Comparison of ENCODE assay signal across 19 mouse cellular contexts in genomic region chr14:57787406-57787805, GRCm38 (mm10). TPM values are rescaled to one million over a fixed set of nuclear protein-coding genes. Genes with fewer than 3 reads are reported as not detected.
"Had no signal": no experiment of that assay in that cellular context is flagged by ENCODE, and none has a peak within 500 bp of the region (broad histone marks: within the 10 kb centered on the region; RNA-seq: fewer than 3 reads in every experiment).

No protein-coding gene starts in this region.

- H3K27ac ChIP-seq: kidney, postnatal 0 days; limb, embryonic 12.5 days; liver, embryonic 13.5 days; macrophage; midbrain, embryonic 13.5 days; neural tube, embryonic 15.5 days had no signal

- H3K9ac ChIP-seq: limb, embryonic 12.5 days; liver, embryonic 13.5 days; liver, postnatal 0 days; midbrain, embryonic 13.5 days; neural tube, embryonic 15.5 days had no signal

- ATAC-seq: intestine, postnatal 0 days; liver, postnatal 0 days; lung, postnatal 0 days; midbrain, embryonic 13.5 days had no signal

- DNase-seq: kidney, adult 8-10 months; liver; liver, embryonic 13.5 days; liver, postnatal 0 days; right cerebral cortex, adult 18-20 months; right cerebral cortex, postnatal 25 days; thymus, postnatal 4 days had no signal

- H3K36me3 ChIP-seq: limb, embryonic 12.5 days; liver, embryonic 13.5 days; midbrain, embryonic 13.5 days; neural tube, embryonic 15.5 days had no signal

- H3K4me3 ChIP-seq: limb, embryonic 12.5 days; liver, embryonic 13.5 days; megakaryocyte, embryonic 14.5 days; midbrain, embryonic 13.5 days; myocyte; neural tube, embryonic 15.5 days had no signal

- H3K27me3 ChIP-seq: limb, embryonic 12.5 days; liver, embryonic 13.5 days; megakaryocyte, embryonic 14.5 days; midbrain, embryonic 13.5 days; neural tube, embryonic 15.5 days had no signal

- H3K4me2 ChIP-seq: limb, embryonic 12.5 days; liver, embryonic 13.5 days; midbrain, embryonic 13.5 days; neural tube, embryonic 15.5 days had no signal

- H3K9me3 ChIP-seq: limb, embryonic 12.5 days; liver, embryonic 13.5 days; megakaryocyte, embryonic 14.5 days; midbrain, embryonic 13.5 days; neural tube, embryonic 15.5 days had no signal

- H3K4me1 ChIP-seq: limb, embryonic 12.5 days; liver, embryonic 13.5 days; megakaryocyte, embryonic 14.5 days; midbrain, embryonic 13.5 days; neural tube, embryonic 15.5 days had no signal

RNA-seq across cellular contexts. Expression of gene Gm49361, which starts 41.5 kb away (rescaled TPM):
- total RNA-seq: left cerebral cortex, postnatal 36 days had no signal
- polyA plus RNA-seq: intestine, postnatal 0 days; kidney, postnatal 0 days; limb, embryonic 12.5 days; liver, embryonic 13.5 days; liver, postnatal 0 days; lung, postnatal 0 days; macrophage; midbrain, embryonic 13.5 days; myocyte; neural tube, embryonic 11.5 days; neural tube, embryonic 15.5 days; stomach, embryonic 16.5 days had no signal
